Mouse (Mus musculus): ENCODE results near the gene Lrrc23.

Gene Lrrc23

DNA sequence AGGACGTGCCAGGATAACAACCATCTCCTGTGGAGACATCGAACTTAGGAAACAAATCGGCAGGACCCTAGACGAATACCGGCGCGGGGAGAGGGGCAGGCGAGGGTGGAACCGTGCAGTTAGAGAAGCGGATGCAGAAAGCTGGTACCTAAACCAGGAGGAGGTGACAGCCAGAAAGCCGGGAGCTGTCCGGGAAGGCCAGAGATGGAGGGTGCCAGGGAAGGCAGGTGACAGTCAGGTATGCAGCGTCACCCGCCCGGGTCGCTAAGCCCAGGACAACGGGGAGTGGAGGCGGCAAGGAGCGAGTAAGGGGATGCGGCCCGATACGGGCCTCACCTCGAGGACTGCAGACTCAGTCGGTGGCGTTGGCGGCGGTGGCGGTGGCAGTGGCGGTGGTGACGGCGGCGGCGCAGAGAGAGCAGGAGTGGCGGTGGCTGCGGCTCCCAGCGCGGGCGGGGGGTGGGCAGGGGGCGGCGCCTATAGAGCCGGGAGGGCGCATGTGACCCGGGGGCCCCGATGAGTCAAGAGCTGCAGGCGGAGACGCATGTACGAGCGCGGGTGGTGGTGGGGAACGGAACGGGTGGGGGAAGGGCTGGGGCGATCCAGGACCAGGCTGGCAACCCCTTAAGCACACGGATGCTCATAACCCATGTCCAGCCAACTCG, 10.3 kb downstream of the Lrrc23 start, which contains the start of gene Eno2:
Eno2 (minus strand) TSS at position 573 of the 665 bp plus-strand sequence.
- DNase-seq (ENCODE audit: low read depth in 1 of 2, low spot score in 2 of 2): no peak

DNA sequence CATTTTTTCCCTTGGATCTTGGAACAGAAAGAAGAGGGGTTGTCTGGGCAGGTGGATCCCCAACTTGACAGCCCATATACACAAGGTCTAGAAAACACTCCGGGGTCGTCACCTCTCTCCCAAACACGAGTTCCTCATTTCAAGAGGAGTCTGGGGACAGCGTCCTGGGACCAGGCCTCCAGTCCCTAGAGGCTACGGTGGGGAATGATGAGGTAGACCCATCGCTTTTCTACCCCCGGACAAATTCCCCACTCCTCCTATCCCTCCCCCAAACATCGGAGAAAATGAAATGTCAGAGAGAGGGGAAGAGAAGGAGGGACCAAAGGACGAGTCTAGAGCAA, 10.9 kb downstream of the Lrrc23 start:
- no peak for DNase-seq (ENCODE audit: low read depth in 1 of 2, low spot score in 2 of 2)

DNA sequence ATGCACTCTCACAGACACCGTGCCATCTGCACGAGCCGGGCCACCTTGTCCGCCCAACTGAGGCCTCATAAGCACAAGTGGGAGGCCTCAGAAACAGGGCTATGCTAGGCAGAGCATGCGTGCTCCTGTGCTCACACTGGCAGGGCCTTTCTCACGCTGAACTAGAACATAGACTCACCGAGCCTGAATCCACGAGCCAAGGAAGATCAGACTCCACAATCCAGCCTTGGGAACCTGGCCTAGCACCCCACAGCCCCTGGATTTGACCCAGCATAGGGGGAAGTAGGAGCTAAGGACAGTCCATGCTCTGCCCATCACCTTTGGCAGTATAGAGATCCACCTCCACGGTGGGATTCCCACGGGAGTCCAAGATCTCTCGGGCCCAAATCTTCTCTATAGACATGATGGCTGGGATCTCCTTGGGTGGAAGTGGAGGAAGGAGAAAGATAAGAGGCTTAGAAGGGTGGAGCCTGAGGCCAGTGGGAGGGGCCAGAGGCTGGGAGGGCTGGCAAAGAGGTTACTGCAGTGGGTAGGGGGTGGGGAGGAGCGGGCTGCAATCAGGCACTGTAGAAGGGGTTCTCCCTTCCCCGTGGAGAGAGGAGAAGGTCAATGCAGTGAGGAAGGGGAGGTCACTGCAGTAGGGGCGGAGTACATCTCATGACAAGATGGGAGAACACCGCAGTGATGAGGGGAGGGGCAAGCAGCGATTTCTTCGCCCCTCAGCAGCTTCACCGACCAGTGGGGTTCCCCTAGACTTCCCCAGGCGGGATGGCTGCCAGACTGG, 11.4 kb downstream of the Lrrc23 start:
- no peak for DNase-seq (ENCODE audit: low read depth in 1 of 2, low spot score in 2 of 2)

DNA sequence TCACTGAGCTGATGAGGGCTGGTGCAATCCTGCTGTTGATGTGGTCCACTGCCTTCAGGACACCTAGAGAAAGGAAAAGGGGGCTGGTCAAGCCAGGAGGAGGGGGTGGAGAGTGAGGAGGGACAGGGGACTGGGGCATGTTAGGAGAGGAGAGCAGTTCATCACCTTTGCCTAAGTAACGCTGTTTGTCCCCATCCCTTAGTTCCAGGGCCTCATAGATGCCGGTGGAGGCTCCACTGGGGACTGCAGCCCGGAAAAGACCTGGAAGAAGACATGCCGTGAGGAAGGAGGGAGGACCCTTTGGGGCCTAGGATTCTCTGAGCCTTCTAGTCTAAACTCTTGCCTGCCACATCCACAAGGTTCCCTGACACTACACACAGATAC, 12.0 kb downstream of the Lrrc23 start:
- DNase-seq (ENCODE audit: low read depth in 1 of 2, low spot score in 2 of 2): no peak

DNA sequence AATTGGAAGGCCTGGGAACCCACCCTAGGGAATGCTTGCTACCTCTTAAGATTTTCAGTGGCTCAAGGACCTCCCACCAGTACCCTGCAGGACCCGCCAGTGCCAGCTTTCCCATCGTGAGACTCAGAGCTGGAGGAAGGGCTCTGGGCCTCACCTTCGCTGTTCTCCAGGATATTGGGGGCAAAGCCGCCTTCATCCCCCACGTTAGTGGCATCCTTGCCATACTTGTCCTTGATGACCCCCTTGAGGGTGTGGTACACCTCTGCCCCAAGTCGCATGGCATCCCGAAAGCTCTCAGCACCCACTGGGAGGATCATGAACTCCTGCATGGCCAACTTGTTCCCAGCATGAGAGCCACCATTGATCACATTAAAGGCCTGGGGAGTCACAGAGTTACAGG, 13.6 kb downstream of the Lrrc23 start:
- DNase-seq (ENCODE audit: low read depth in 1 of 2, low spot score in 2 of 2): no peak

DNA sequence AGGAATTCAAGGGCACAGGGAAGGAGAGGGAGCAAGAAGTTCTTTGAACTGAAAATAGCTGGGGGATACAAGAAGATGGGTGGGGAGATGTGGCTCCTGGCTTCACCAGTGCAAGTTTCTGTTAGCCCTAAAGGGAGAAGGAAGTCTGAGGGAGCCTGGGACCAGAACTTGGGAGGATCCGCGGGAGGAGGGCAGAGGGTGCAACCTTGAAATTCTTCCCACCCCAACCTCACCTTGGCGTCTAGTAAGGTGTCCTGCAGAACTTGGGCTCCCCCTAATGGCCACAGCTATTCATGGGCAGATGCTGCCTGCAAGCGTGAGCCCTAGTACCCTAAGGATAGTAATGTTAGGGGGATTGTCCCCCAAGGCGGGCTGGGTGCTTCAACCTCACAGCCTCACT, 20.3 kb downstream of the Lrrc23 start:
- peak; percentile 49 to 70 for DNase-seq (ENCODE audit: low read depth in 1 of 2, low spot score in 2 of 2)

DNA sequence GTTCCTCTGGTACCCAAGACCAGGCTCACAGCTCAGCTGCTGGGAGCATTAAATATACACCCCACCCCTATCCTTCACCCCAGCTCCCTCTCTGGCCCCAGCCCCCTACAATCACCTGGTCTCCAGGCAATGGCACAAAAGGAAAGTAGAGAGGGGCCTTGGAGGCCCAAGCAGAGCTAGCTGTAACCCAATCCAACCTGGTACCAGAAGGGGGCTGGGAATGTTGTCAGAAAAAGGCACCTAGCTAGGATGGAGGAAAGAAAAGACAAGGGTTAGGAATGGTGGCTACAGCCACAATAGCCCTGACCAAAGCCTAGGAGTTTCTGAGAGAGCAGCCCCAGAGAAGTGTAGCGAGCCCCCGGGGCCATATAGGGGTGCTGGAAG, 20.7 kb downstream of the Lrrc23 start:
- DNase-seq (ENCODE audit: low read depth in 1 of 2, low spot score in 2 of 2): no peak

DNA sequence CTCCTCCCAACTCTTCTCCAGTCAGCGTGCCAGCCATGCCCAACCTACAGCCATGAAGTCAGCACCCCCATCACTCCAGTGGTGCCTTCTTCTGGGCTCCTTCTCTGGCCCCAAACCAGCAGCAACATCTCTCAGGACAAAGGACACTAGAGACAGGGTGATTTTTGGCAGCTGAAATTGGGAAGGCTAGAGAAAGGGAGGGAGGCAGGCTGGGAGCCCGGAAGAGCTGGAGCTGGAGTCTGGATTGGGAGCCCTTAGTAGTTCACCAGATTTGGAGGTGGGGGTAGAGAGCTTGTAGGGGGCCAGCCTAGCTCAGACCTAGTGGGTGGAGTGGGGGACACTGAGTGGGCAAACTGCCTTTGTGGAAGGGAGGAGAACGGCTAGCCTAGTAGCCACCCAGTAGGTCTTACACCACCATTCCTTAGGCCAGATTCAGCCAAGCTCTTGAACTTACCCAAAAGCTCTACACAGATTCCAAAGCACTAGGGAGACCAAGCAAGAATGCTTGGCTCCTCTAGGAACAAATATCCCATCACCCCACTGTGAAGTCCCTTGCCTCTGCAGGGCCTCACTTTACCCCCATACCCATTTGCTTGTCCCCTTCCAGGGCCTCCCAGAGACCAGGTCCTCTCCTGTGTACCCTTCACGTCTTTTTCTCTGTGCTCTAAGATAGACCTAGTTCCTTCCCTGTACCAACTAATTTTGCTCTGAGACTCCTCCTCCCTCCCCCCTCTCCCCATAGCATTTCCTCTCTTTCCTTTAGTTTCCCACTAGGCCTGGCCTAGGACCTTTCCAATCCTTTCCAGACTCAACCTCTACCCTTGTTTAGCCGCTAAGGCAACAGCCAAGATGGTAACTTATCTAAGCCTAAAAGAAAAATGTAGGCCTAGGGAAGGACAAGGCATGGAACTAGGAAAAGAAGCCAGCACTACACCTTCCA, 21.3 kb downstream of the Lrrc23 start:
- DNase-seq (ENCODE audit: low read depth in 1 of 2, low spot score in 2 of 2): no peak

DNA sequence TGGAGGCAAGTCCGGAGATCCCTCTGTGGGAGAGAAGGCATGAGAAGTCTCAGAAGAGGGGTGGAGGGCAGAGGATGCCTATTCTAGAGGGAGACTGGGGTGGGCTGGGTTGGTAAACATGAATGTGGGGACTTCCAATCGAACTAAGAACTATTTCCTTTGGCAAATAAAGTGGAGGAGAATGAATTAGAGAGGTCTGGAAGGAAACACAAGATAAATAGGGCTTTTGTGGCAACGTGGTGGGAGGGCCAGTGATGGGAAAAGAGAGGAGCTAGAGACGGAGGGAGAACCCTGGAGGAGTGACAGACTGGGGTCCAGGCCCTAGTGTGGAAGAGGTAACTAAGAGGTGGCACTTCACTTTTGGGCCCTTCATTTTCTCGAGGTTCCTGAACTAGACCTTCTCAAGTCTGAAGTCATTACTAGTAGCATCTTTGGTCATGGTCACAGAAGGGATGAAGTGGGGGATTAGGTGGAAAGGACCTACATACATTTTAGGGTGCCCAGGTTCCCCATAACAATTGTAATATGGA, 22.1 kb downstream of the Lrrc23 start:
- DNase-seq (ENCODE audit: low read depth in 1 of 2, low spot score in 2 of 2): no peak

DNA sequence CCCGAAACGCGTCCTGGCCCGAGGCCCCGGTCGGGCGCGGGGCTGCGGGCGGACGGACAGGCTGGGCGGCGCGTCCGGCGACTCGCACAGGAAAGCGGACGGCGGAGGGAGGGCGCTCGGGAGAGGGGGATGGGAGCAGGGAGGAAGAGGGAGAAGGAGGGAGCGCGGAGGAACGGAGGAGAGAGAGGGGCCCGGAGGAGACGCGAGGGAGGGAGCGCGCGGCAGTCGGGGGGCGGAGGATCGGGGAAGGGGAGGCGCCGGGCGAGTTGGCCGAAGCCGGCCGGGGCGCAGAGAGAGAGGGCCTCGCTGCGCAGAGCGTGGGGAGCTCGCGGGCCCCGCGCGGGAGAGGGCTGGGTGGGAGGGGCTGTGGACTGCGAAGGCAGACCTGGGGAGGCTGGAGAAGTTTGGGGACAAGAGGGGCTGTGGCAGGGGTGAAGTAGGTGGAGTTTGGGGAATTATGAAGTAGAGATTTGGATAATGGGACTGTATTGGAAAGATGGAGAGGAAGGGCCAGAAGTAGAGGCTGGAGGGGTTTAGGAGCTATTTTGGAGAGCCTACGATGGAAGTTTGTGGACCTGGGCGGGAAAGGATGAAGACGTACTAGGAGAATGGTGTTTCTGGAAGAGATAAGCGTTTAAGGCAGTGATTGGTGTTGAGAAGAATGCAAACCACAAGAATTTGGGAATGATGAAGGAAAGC, 22.7 kb downstream of the Lrrc23 start:
- no peak for DNase-seq (ENCODE audit: low read depth in 1 of 2, low spot score in 2 of 2)

DNA sequence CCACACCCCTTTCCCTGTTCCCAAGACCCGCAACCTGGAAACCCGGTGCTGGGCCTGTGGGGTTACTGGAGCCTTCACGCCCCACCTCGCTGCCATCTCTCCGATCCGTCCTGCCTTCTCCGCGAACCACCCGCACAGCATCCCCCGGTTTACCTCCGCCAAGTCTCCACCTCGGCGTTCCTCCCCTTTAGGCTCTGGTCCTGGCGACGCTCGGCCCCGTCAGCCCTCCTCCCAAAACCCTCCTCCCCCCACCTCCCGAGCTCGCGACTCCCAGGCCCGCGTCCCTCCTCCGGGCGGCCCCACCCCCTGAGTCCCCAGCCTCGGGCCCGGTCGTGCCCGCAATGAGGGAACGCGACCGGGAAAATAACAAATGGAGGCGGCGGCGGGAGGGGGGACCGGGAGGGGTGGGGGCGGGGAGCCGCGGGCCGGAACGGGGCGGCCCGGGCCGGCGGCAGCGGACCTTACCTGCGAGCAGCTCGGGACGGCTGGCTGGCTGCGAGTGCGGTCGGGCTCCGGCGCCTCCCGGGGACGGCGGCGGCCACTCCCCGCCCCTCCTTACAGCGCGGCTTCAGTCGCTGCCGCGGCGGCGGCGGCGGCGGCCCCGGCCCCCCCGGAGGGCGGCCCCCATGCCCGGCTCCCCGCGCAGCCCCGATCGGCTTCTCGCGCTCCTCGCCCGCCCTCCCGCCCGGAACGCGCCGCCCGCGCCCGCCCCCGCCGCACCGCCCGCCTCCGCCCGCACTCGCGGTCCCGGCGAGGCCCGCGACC, 23.5 kb downstream of the Lrrc23 start, which contains the start of the genes Gm45234 and Atn1:
Gm45234 (minus strand) TSS at position 191 of the 765 bp plus-strand sequence.
Atn1 (minus strand) TSS at position 694 of the 765 bp plus-strand sequence.
- no peak for DNase-seq (ENCODE audit: low read depth in 1 of 2, low spot score in 2 of 2)

DNA sequence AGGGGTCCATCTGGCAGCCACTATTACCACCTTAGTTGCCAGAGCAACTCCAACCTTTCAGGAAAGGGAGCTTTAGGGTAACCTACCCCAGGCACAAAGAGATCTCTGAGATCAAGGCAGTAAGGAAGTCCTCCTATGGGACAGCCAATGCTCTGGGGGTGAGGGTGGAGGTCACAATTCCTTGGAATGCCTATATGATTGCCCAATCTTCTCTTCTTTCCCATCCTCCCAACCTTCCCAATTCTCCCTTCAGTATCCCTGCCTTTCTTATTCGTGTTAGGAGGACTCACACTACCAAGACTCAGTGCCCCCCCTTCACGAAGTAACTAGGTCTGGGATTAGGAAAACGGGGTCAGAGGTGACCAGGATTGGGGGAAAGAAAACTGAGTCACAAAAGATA, 24.2 kb downstream of the Lrrc23 start:
- DNase-seq (ENCODE audit: low read depth in 1 of 2, low spot score in 2 of 2): no peak

DNA sequence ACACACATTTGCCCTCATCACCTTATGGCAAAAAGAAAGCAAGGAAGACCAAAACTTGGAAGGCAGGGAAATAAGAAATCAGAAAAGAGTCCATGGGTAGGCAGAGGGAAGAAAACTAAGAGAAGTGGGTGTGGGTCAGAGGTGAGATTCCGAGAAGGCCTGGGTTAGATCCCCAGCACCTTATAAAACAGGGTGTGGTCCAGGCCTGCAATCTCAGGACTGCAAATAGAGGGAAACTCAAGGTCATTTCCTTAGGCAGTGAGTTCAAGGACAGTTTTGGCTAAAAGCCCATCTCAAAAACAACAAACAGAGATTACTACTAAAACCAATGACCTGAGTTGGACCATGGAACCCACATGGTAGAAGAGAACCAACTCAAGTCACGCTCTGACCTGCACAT, 25.7 kb downstream of the Lrrc23 start:
- DNase-seq (ENCODE audit: low read depth in 1 of 2, low spot score in 2 of 2): no peak

DNA sequence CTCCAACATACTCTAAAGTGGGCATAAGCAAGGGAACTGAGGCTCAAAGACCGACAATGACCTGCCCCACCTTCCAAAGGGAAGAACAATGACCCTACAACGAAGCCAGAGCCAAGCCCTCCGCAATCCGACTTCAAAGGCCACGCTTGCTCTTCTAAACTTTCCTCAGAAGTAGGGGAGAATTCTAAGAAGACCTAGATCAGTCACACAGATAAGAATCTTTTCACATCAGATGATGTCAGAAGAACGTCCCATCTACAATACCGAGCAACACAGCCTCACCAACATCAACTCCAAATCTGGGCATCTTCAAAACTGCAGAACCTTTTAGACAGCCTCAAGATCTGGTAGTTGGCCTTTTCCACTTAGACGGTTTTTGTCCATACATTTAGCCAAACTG, 29.1 kb downstream of the Lrrc23 start:
- DNase-seq (ENCODE audit: low read depth in 1 of 2, low spot score in 2 of 2): no peak

DNA sequence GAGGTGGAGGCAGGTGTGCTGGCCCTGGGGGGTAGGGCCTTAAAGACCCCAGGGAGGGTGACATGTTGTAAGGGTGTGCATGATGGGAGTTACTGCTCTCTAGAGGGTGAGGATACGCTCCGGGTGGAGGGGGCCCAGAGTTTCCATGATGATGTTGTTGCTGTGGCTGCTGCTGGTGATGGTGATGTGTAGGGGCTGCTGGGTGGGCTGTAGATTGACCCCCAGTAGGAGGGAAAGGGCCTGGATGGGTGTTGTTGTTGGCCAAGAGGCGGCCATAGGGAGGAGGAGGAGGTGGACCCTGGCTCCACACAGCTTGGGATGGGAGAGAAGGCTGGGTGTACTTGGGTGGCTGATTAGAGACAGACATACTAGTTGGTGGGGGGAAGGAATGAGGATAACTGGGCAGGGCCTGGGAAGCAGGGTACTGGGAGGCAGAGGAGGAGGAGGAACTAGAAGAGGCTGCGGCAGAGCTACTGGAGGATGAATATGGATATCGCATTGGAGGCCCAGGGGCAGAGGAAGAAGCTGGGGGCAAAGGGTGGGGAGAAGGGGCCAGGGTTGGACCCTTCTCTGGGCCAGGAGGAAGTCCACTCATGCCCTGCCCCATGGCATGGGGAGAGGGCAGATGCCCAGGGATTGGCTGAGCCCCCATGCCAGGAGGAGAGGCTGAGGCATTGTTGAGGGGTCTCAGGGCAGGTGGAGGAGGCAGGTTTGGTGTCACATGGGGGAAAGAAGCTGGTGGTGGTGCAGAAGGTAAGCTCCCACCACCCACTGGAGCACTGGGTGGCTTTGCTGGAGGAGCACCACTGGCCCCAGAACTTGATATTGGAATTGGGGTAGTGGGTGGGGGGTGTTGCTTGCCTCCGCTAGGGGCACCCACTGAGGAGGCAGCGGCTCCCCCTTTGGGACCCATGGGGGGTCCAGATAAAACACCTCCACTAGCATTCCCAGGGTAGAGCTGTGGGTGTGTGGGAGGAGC, 32.6 kb downstream of the Lrrc23 start:
- DNase-seq (ENCODE audit: low read depth in 1 of 2, low spot score in 2 of 2): no peak

DNA sequence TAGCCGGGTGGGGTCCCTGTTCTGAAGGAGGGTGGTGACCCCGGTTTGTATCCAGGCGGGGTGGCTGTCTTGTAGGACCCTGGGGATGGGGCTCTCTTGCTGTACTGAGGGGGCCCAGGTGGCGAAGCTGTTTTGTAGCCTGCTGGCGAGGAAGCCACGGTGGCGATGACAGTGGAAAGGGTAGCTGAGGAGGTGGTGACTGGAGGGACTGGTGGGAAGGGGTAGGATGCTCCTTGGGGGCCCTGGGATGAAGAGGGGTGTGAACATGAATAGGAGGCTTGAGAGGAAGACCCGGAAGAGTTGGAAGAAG, 33.3 kb downstream of the Lrrc23 start:
- no peak for DNase-seq (ENCODE audit: low read depth in 1 of 2, low spot score in 2 of 2)

DNA sequence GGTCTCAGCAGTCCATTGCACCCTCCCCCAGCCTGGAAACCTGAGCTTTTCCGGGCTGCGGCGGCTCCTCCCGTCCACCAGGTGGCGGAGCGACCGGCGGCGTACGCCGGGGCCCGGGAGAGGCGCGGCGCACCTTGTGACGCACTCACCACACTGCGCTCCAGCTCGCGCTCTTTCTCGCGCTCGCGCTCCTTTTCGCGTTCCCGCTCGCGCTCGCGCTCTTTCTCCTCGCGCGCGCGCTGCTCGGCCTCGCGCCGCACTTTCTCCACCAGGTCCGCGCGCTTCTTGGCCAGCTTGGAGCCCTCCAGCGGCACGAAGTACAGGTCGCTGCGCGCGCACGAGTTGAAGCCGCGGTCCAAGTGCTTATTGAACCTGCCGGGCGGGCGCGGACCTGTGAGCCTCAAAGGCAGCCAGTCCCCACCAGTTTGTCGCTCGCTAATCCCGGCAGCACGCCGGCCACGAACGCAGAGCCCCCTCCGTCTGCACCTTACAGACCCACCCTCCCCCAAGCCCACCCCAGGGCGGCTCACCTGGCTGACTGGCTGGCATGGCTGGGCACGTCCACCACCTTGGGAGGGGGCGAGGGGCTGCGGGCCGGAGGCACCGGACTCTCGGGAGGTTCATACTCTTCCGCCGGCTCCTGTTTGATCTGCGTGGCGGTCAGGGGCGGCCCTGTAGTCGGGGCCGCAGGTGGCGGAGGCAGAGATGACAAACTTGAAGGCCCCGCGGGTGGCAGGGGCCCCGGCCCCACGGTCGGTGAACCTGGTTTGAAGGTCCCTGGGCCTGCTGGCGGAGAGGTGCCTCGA, 33.8 kb downstream of the Lrrc23 start:
- peak; percentile 83 to 91 for DNase-seq (ENCODE audit: low read depth in 1 of 2, low spot score in 2 of 2)

DNA sequence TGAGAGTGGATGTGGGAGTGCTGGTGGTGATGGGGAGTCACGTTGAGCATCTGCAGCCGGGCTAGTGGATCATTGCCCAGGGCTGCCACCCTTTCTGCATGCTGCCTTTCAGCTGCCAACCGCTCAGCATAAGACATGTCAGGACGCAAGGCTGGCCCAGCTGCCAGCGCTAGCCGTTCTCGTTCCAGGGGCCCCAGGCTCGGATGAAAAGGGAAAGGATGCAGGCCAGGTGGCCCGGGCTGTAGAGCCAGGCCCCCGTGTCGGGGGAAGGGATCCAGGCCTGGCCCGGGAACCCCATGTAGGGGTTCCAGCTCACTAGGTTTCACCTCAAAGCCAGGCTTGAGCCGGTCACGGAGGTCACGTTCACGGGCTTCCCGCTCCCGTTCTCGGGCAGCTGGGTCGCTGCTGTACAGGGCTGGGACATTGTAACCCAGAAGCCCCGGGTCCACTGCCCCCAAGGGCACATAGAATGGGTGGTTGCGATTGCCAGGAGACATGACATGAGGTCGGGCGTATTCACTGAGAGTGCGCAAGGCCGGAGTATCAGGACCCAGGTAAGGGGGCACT, 34.7 kb downstream of the Lrrc23 start:
- DNase-seq (ENCODE audit: low read depth in 1 of 2, low spot score in 2 of 2): no peak

Measured in monocyte, adult 2 months (primary cell).